Mouse (Mus musculus) kidney, postnatal 0 days (tissue): ENCODE measurements around the gene Ifi35. TPM values are rescaled to one million over a fixed set of nuclear protein-coding genes. Genes with fewer than 3 reads are reported as not detected.

ENCODE experiments used
- ATAC-seq: fragments of 200-750 bp; cut with Nextera tagmentation; replicated peaks from 2 replicates; pipeline ENCODE4 v1.8.0; 2017; ENCODE audit warnings: low read depth, moderate number of reproducible peaks, moderate TSS enrichment, moderate library complexity; ENCODE audit not compliant: low FRiP score
- DNase-seq: peaks from one replicate; pipeline ENCODE4 v3.0.0-alpha.2; 2016; ENCODE audit warnings: low spot score
- H3K27ac ChIP-seq: fragments of 300-500 bp; sonication (generic); 2 replicates; pipeline ENCODE4 v1.5.1; 2014; ENCODE audit warnings: mild to moderate bottlenecking
- H3K27me3 ChIP-seq: fragments of 300-500 bp; sonication (generic); 2 replicates; pipeline ENCODE4 v1.6.1; 2014; ENCODE audit warnings: low read length, mixed read lengths; ENCODE audit not compliant: insufficient read depth
- H3K36me3 ChIP-seq: fragments of 300-500 bp; sonication (generic); 2 replicates; pipeline ENCODE4 v1.6.1; 2014; ENCODE audit warnings: low read length, mixed read lengths; ENCODE audit not compliant: insufficient read depth
- H3K4me1 ChIP-seq: fragments of 300-500 bp; sonication (generic); replicated peaks from 2 replicates; pipeline ENCODE4 v1.6.1; 2014; ENCODE audit warnings: antibody characterized with exemption, low read length, mixed read lengths; ENCODE audit not compliant: insufficient read depth
- H3K4me2 ChIP-seq: fragments of 300-500 bp; sonication (generic); 2 replicates; pipeline ENCODE4 v1.6.1; 2014; ENCODE audit warnings: mild to moderate bottlenecking, low read length, moderate library complexity, mixed read lengths
- H3K4me3 ChIP-seq: fragments of 300-500 bp; sonication (generic); replicated peaks from 2 replicates; pipeline ENCODE4 v1.5.1; 2014; ENCODE audit warnings: low read depth, low read length
- H3K9ac ChIP-seq: fragments of 300-500 bp; sonication (generic); 2 replicates; pipeline ENCODE4 v1.6.1; 2014; ENCODE audit warnings: low read depth, low read length
- H3K9me3 ChIP-seq: fragments of 300-500 bp; sonication (generic); replicated peaks from 2 replicates; pipeline ENCODE4 v1.6.1; 2016; ENCODE audit warnings: low read length, inconsistent platforms, mixed read lengths
- CTCF ChIP-seq: IDR thresholded peaks from 2 replicates; pipeline ENCODE4 v1.5.1; 2016; ENCODE audit warnings: antibody characterized with exemption, low read depth, mild to moderate bottlenecking, moderate library complexity
- WGBS: fragments of 180-500 bp; shearing (Covaris S2); extraction: QIAGEN DNeasy Blood & Tissue Kit; methylation state at CpG from one replicate; pipeline ENCODE4 v1.1.7; 2014; 5-methylcytosine and 5-hydroxymethylcytosine counted together
- microRNA-seq: library from miRNA; unstranded; fragments of <30 nt; microRNA quantifications from one replicate; pipeline ENCODE4, GENCODE M21; 2016
- polyA plus RNA-seq: library from polyadenylated mRNA; unstranded; fragments of >200 nt; fragmentation: Nextera tagmentation; extraction: Ambion mirVana; gene quantifications from 2 replicates; pipeline ENCODE4 v1.2.1, GENCODE M21; 2015

The Ifi35 gene
- polyA plus RNA-seq, 1 experiment from 2014 or later: 30.8 TPM

GRCm38 (mm10) chr11:101485509-101486028 is 37.4 kb downstream of the Ifi35 start:
- WGBS: 56% methylated on average over 6 of the region's 6 CpGs
- no peak overlapping the region for H3K27ac ChIP-seq
- H3K4me1 ChIP-seq: no peaks in the 10 kb centered on the region
- H3K9me3 ChIP-seq: no peaks in the 10 kb centered on the region
- H3K4me3 ChIP-seq: no peak overlapping the region
- no peak overlapping the region for H3K9ac ChIP-seq
- ATAC-seq (no peak), DNase-seq (no peak)
- 0 out of 2 replicates have a peak, but pooled peaks cover 4% of the 10 kb centered on the region for H3K36me3 ChIP-seq
- no peaks in the 10 kb centered on the region for H3K27me3 ChIP-seq
- no peak for TF ChIP-seq CTCF
- no peak overlapping the region for H3K4me2 ChIP-seq

GRCm38 (mm10) chr11:101486126-101486525 is 37.9 kb downstream of the Ifi35 start:
- H3K27me3 ChIP-seq: no peaks in the 10 kb centered on the region
- TF ChIP-seq CTCF: no peak
- no peak overlapping the region for H3K4me3 ChIP-seq
- no peak for ATAC-seq
- no peaks in the 10 kb centered on the region for H3K9me3 ChIP-seq
- no peak overlapping the region for H3K4me2 ChIP-seq
- H3K4me1 ChIP-seq: no peaks in the 10 kb centered on the region
- H3K27ac ChIP-seq: no peak overlapping the region
- no peak for DNase-seq
- WGBS: 74% methylated on average over 6 of the region's 6 CpGs
- no peak overlapping the region for H3K9ac ChIP-seq
- H3K36me3 ChIP-seq: 0 out of 2 replicates have a peak, but pooled peaks cover 4% of the 10 kb centered on the region

- H3K4me1 ChIP-seq: no peaks in the 10 kb centered on the region
- TF ChIP-seq CTCF: no peak
- H3K4me3 ChIP-seq: no peak overlapping the region
- peaks cover 14% of the 10 kb centered on the region; the same call in 1 of the 2 replicates for H3K36me3 ChIP-seq
- no peaks in the 10 kb centered on the region for H3K9me3 ChIP-seq
- H3K9ac ChIP-seq: no peak overlapping the region
- 90% methylated on average over 5 of the region's 5 CpGs for WGBS
- no peak overlapping the region for H3K27ac ChIP-seq
- no peak for DNase-seq
- ATAC-seq: no peak
- no peak overlapping the region for H3K4me2 ChIP-seq
- H3K27me3 ChIP-seq: no peaks in the 10 kb centered on the region
These were observed 58.1 kb downstream of the Ifi35 start for GRCm38 (mm10) chr11:101506269-101506780.

- Histone ChIP-seq H3K27ac (no peak overlapping the region), H3K4me3 (no peak overlapping the region), H3K9me3 (no peaks in the 10 kb centered on the region), H3K4me2 (no peak overlapping the region), H3K4me1 (no peaks in the 10 kb centered on the region), H3K9ac (no peak overlapping the region), H3K27me3 (no peaks in the 10 kb centered on the region), H3K36me3 (peaks cover 14% of the 10 kb centered on the region; the same call in 1 of the 2 replicates)
- no peak for ATAC-seq
- 92% methylated on average over 7 of the region's 7 CpGs for WGBS
- TF ChIP-seq CTCF: no peak
- DNase-seq: no peak
These were observed 58.9 kb downstream of the Ifi35 start for GRCm38 (mm10) chr11:101507090-101507489.

Small RNA genes within 50 kb of the gene (microRNA-seq; reads per million reads assigned to microRNA genes)
- gene Mir6929: not detected

Other genes with a start within 250 kb of the Ifi35 start
- gene Ezh1, start 221.9 kb upstream of the Ifi35 start, polyA plus RNA-seq: 18.6 and 20.3 TPM in 2 replicates
- gene Ramp2, start 202.4 kb upstream of the Ifi35 start, polyA plus RNA-seq: 242 and 247 TPM in 2 replicates
- gene Vps25, start 194.7 kb upstream of the Ifi35 start, polyA plus RNA-seq: 179 and 180 TPM in 2 replicates
- gene Wnk4, start 187.8 kb upstream of the Ifi35 start, polyA plus RNA-seq: 47.0 and 48.8 TPM in 2 replicates
- gene Cntd1, start 169.4 kb upstream of the Ifi35 start, polyA plus RNA-seq: 1.5 and 2.0 TPM in 2 replicates
- gene Coa3, start 169.3 kb upstream of the Ifi35 start, polyA plus RNA-seq: 209 and 211 TPM in 2 replicates
- 156 and 165 TPM in 2 replicates for gene Becn1, start 146.1 kb upstream of the Ifi35 start, polyA plus RNA-seq
- gene Psme3, start 132.2 kb upstream of the Ifi35 start, polyA plus RNA-seq: 102 and 104 TPM in 2 replicates
- 0.37 and 0.58 TPM in 2 replicates for gene Aoc2, start 123.3 kb upstream of the Ifi35 start, polyA plus RNA-seq
- gene Aoc3, start 117.8 kb upstream of the Ifi35 start, polyA plus RNA-seq: 1.8 and 2.0 TPM in 2 replicates
- gene G6pc, start 80.8 kb upstream of the Ifi35 start, polyA plus RNA-seq: 23.2 and 37.0 TPM in 2 replicates
- 58.4 and 66.0 TPM in 2 replicates for gene Aarsd1, start 30.8 kb upstream of the Ifi35 start, polyA plus RNA-seq
- gene Gm27029, start 23.6 kb upstream of the Ifi35 start, polyA plus RNA-seq: 4.0 and 4.5 TPM in 2 replicates
- 17.9 and 19.6 TPM in 2 replicates for gene Rundc1, start 23.3 kb upstream of the Ifi35 start, polyA plus RNA-seq
- gene Ptges3l, start 23.1 kb upstream of the Ifi35 start, polyA plus RNA-seq: 8.7 and 11.5 TPM in 2 replicates
- 396 and 448 TPM in 2 replicates for gene Rpl27, start 6.1 kb upstream of the Ifi35 start, polyA plus RNA-seq
- gene Rnd2, start 16.6 kb downstream of the Ifi35 start, polyA plus RNA-seq: 10.3 and 11.1 TPM in 2 replicates
- 37.7 and 38.6 TPM in 2 replicates for gene Vat1, start 17.8 kb downstream of the Ifi35 start, polyA plus RNA-seq
- gene Brca1, start 103.5 kb downstream of the Ifi35 start, polyA plus RNA-seq: 4.2 and 6.3 TPM in 2 replicates
- gene Nbr1, start 103.7 kb downstream of the Ifi35 start, polyA plus RNA-seq: 62.6 and 63.3 TPM in 2 replicates
- 19.4 and 20.9 TPM in 2 replicates for gene Tmem106a, start 133.8 kb downstream of the Ifi35 start, polyA plus RNA-seq
- gene Gm11634, start 150.8 kb downstream of the Ifi35 start, polyA plus RNA-seq: 0.37 TPM in 1 of 2 replicates, not detected in the other
- 30.9 and 37.6 TPM in 2 replicates for gene Rdm1, start 178.8 kb downstream of the Ifi35 start, polyA plus RNA-seq
- 7.0 and 7.9 TPM in 2 replicates for gene Arl4d, start 217.1 kb downstream of the Ifi35 start, polyA plus RNA-seq